Mouse (Mus musculus) limb, embryonic 14.5 days (tissue): ENCODE results near the gene Gse1. TPM values are rescaled to one million over a fixed set of nuclear protein-coding genes. Genes with fewer than 3 reads are reported as not detected.

Source experiments
- ATAC-seq: fragments of 200-750 bp; cut with Nextera tagmentation; 2 replicates; pipeline ENCODE4 v1.8.0; 2017; ENCODE audit warnings: low read depth, moderate number of reproducible peaks, moderate TSS enrichment; ENCODE audit not compliant: low FRiP score
- DNase-seq: peaks from one replicate; pipeline ENCODE4 v3.0.0-alpha.2; 2015; ENCODE audit warnings: low spot score
- H3K27ac ChIP-seq: fragments of 300-500 bp; sonication (generic); replicated peaks from 2 replicates; pipeline ENCODE4 v1.5.1; 2014; ENCODE audit warnings: low read depth, mild to moderate bottlenecking, low read length, moderate library complexity, mixed read lengths
- H3K27me3 ChIP-seq: fragments of 300-500 bp; sonication (generic); 2 replicates; pipeline ENCODE4 v1.6.1; 2014; ENCODE audit warnings: low read length, mixed read lengths; ENCODE audit not compliant: control insufficient read depth, insufficient read depth
- H3K36me3 ChIP-seq: fragments of 300-500 bp; sonication (generic); 2 replicates; pipeline ENCODE4 v1.6.1; 2014; ENCODE audit warnings: mild to moderate bottlenecking, low read length, moderate library complexity, mixed read lengths; ENCODE audit not compliant: control insufficient read depth, insufficient read depth
- H3K4me1 ChIP-seq: fragments of 300-500 bp; sonication (generic); 2 replicates; pipeline ENCODE4 v1.6.1; 2014; ENCODE audit warnings: antibody characterized with exemption, low read length, mixed read lengths; ENCODE audit not compliant: control insufficient read depth, insufficient read depth
- H3K4me2 ChIP-seq: fragments of 300-500 bp; sonication (generic); replicated peaks from 2 replicates; pipeline ENCODE4 v1.6.1; 2014; ENCODE audit warnings: low read depth, mild to moderate bottlenecking, low read length, moderate library complexity; ENCODE audit not compliant: severe bottlenecking
- H3K4me3 ChIP-seq: fragments of 300-500 bp; sonication (generic); replicated peaks from 2 replicates; pipeline ENCODE4 v1.5.1; 2014; ENCODE audit warnings: low read length
- H3K9ac ChIP-seq: fragments of 300-500 bp; sonication (generic); 2 replicates; pipeline ENCODE4 v1.6.1; 2014; ENCODE audit warnings: mild to moderate bottlenecking, low read depth, low read length, moderate library complexity; ENCODE audit not compliant: severe bottlenecking
- H3K9me3 ChIP-seq: fragments of 300-500 bp; sonication (generic); 2 replicates; pipeline ENCODE4 v1.6.1; 2016; ENCODE audit warnings: low read length; ENCODE audit not compliant: control insufficient read depth
- POLR2A ChIP-seq: fragments of 200-500 bp; IDR thresholded peaks from 2 replicates; pipeline ENCODE4 v1.8.0; 2012; ENCODE audit warnings: inconsistent platforms, mild to moderate bottlenecking, moderate library complexity, borderline replicate concordance; ENCODE audit not compliant: insufficient read depth, insufficient read length; ENCODE audit errors: extremely low read depth
- WGBS: fragments of 180-500 bp; shearing (Covaris S2); extraction: QIAGEN DNeasy Blood & Tissue Kit; methylation state at CpG from one replicate; pipeline ENCODE4 v1.1.7; 2014; 5-methylcytosine and 5-hydroxymethylcytosine counted together
- polyA plus RNA-seq, 2 experiments: library from polyadenylated mRNA; depleted of rRNA in 1 of 2; stranded (reverse) in 1 of 2; unstranded in 1 of 2; fragments of >200 nt; fragmentation: Nextera tagmentation in 1 of 2; extraction: Ambion mirVana in 1 of 2; gene quantifications; 2 replicates each; pipeline versions ENCODE4 v1.2.1 to v1.2.3; 2012 to 2014

Gse1 gene
- polyA plus RNA-seq, 2 experiments: 10.3 to 32.6 TPM

DNA sequence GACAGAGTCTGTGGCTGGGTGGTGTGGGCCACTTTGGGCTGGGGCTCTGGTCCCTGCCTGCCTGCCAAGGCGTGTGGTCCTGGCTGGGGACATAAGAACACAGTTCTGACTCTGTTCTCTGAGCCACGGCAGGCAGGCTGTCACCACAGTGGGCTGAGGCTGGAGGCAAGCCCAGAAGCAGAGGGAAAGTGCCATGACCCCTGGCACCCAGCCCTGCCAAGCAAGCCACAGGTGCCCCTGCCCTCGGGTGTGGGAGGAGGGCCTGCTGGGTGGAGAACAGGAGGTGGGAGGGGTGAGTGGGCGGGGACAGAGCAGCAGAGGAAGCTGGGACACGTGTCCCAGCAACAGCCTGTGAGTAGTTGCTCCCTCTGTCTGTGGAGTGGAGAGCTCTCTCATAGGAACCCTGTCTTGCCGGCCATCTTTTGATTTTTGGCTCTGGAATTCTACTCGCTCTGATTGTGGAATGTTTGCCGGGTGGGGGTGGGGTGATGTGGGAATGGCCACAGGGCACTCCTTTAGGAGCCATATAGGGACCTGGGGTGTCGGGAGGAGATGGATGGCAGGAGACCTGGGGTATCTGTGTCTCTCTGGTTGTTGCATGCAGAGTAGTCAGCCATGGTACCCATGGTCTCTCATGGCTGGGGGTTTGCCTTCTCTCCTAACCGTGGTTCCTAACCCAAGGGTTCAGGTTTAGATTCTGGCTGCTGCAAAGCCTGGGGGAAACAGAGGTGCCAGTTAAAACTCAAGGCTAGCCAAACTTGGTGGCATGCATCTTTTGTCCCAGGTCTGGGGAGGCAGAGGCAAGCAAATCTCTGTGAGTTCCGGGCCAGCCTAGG lies 140.8 kb downstream of the Gse1 start:
- peak; percentile 66 for ATAC-seq
- H3K9me3 ChIP-seq: no peaks in the 10 kb centered on the region
- 28% methylated on average over 10 of the region's 11 CpGs for WGBS
- no peak overlapping the region for H3K9ac ChIP-seq
- no peak overlapping the region for H3K4me3 ChIP-seq
- H3K4me2 ChIP-seq: 0 out of 2 replicates have a peak overlapping the region, but pooled peaks have one; percentile 6
- H3K27ac ChIP-seq: peak overlapping the region; percentile 38; the same call in 1 of the 2 replicates
- TF ChIP-seq POLR2A: no peak
- H3K36me3 ChIP-seq: no peaks in the 10 kb centered on the region
- DNase-seq: peak; percentile 84
- no peaks in the 10 kb centered on the region for H3K27me3 ChIP-seq
- peaks cover 21% of the 10 kb centered on the region for H3K4me1 ChIP-seq

DNA sequence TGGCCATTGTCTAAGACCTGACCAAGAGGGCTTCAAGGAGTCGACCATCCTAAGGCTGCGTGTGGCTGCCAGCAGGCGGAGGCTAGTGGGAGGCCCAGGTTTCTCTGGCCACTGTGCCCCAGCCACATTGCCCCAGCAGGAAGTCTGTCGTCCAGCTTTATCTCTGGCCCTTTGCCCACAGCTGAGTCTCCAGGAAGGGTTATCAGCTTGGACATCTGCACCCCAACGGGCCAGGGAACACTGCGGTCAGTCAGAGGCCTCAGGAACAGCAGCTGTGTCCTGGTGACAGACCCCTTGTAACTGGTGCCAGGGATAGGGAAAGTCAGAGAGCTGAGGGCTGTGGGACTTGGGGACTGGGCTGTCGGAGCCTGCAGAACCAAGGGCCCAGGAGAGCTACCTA lies 141.7 kb downstream of the Gse1 start:
- Histone ChIP-seq H3K9ac (no peak overlapping the region), H3K27me3 (no peaks in the 10 kb centered on the region), H3K27ac (no peak overlapping the region), H3K9me3 (no peaks in the 10 kb centered on the region), H3K4me1 (peaks cover 30% of the 10 kb centered on the region), H3K4me2 (no peak overlapping the region), H3K36me3 (no peaks in the 10 kb centered on the region), H3K4me3 (no peak overlapping the region)
- DNase-seq (no peak), ATAC-seq (no peak)
- 50% methylated on average over 7 of the region's 7 CpGs for WGBS
- TF ChIP-seq POLR2A: no peak

- ATAC-seq (no peak), DNase-seq (no peak)
- 74% methylated on average over 4 of the region's 4 CpGs for WGBS
- peaks cover 30% of the 10 kb centered on the region for H3K4me1 ChIP-seq
- no peak for TF ChIP-seq POLR2A
- H3K9ac ChIP-seq: no peak overlapping the region
- H3K4me3 ChIP-seq: no peak overlapping the region
- no peak overlapping the region for H3K4me2 ChIP-seq
- no peak overlapping the region for H3K27ac ChIP-seq
- no peaks in the 10 kb centered on the region for H3K9me3 ChIP-seq
- no peaks in the 10 kb centered on the region for H3K36me3 ChIP-seq
- no peaks in the 10 kb centered on the region for H3K27me3 ChIP-seq
Measured at GRCm38 (mm10) chr8:120370461-120370860, 142.2 kb downstream of the Gse1 start.

GRCm38 (mm10) chr8:120371146-120371545 lies 142.9 kb downstream of the Gse1 start:
- no peak overlapping the region for H3K27ac ChIP-seq
- WGBS: 82% methylated on average over 5 of the region's 5 CpGs
- H3K27me3 ChIP-seq: no peaks in the 10 kb centered on the region
- no peak overlapping the region for H3K4me2 ChIP-seq
- no peak for TF ChIP-seq POLR2A
- ATAC-seq: no peak
- H3K4me1 ChIP-seq: peaks cover 30% of the 10 kb centered on the region
- H3K9ac ChIP-seq: no peak overlapping the region
- no peak overlapping the region for H3K4me3 ChIP-seq
- no peaks in the 10 kb centered on the region for H3K9me3 ChIP-seq
- DNase-seq: no peak
- H3K36me3 ChIP-seq: no peaks in the 10 kb centered on the region

DNA sequence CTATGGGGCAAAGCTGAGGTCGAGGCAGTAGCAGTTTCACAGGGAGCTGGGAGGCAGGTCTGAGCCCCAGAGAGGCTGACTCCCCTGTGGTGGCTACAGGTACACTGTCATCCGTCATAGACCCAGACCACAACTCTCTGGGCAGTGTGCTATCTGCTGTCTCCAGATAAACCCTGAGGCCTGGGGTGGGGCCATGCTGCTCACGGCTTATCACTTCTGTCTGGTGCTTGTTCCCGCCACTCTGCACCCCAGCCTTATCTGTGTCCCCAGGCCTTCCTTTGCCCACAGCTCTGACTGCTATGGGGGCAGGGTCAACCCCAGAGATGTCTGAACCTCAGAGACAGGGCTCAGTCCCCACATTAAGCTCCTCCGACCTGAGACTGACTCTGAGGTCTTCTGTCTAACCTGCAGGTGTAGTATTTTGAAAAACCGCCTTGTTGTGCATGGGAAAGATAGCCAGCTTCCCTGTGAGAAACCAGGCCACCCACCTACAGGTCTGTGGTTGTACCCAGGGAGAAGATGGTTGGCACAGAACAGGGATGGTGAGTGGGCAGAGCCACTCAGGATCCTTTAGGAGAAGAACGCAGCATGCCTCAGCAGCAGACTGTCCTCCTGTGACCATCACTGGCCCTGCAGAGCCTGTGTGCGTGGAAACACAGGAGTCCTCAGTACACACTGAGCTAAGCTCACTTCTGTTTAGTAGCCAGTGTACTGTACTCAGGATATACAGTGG lies 143.6 kb downstream of the Gse1 start:
- no peak for TF ChIP-seq POLR2A
- no peak for DNase-seq
- no peak for ATAC-seq
- Histone ChIP-seq H3K4me3 (no peak overlapping the region), H3K27me3 (no peaks in the 10 kb centered on the region), H3K4me1 (peaks cover 32% of the 10 kb centered on the region), H3K36me3 (no peaks in the 10 kb centered on the region), H3K9ac (no peak overlapping the region), H3K9me3 (no peaks in the 10 kb centered on the region), H3K27ac (no peak overlapping the region), H3K4me2 (no peak overlapping the region)
- WGBS: 74% methylated on average over 8 of the region's 8 CpGs
